Mouse (Mus musculus) gastrocnemius, adult 18-20 months (tissue): ENCODE data around the gene Gxylt2. TPM values are rescaled to one million over a fixed set of nuclear protein-coding genes. Genes with fewer than 3 reads are reported as not detected.

Experiments used
- DNase-seq: peaks from one replicate; pipeline ENCODE4 v3.0.0; 2021; ENCODE audit warnings: low spot score
- total RNA-seq, 2 experiments: library from RNA; stranded (reverse); gene quantifications; 2 replicates each; pipeline ENCODE4 v1.2.3; 2021

Gxylt2 gene
- total RNA-seq, 2 experiments from 2014 or later, result 0.32 to 0.66 TPM

GRCm38 (mm10) chr6:100799766-100800165, 95.2 kb downstream of the Gxylt2 start:
- no peak for DNase-seq

GRCm38 (mm10) chr6:100800497-100800955, 96.0 kb downstream of the Gxylt2 start:
- peak; percentile 84 for DNase-seq

GRCm38 (mm10) chr6:100802381-100803083, 98.0 kb downstream of the Gxylt2 start:
- DNase-seq, result peak; percentile 19

- no peak for DNase-seq
These were observed 98.7 kb downstream of the Gxylt2 start for GRCm38 (mm10) chr6:100803250-100803649.

- DNase-seq, result no peak
These were observed 102.7 kb downstream of the Gxylt2 start for GRCm38 (mm10) chr6:100807187-100807586.

- DNase-seq, result no peak
These were observed 103.2 kb downstream of the Gxylt2 start for GRCm38 (mm10) chr6:100807746-100808145.

GRCm38 (mm10) chr6:100808221-100808778, 103.8 kb downstream of the Gxylt2 start:
- DNase-seq, result no peak

GRCm38 (mm10) chr6:100810117-100810516, 105.6 kb downstream of the Gxylt2 start:
- DNase-seq, result no peak

GRCm38 (mm10) chr6:100811731-100812130, 107.2 kb downstream of the Gxylt2 start:
- DNase-seq, result no peak

- no peak for DNase-seq
These were observed 116.8 kb downstream of the Gxylt2 start for GRCm38 (mm10) chr6:100821367-100821766.

GRCm38 (mm10) chr6:100823356-100823755, 118.8 kb downstream of the Gxylt2 start:
- no peak for DNase-seq

- DNase-seq, result no peak
These were observed 119.9 kb downstream of the Gxylt2 start for GRCm38 (mm10) chr6:100824381-100824965.

- DNase-seq, result no peak
These were observed 121.5 kb downstream of the Gxylt2 start for GRCm38 (mm10) chr6:100826046-100826445.

GRCm38 (mm10) chr6:100828565-100828964, 124.0 kb downstream of the Gxylt2 start:
- DNase-seq, result no peak

- DNase-seq, result no peak
These were observed 125.2 kb downstream of the Gxylt2 start for GRCm38 (mm10) chr6:100829770-100830169.

- DNase-seq, result no peak
These were observed 126.7 kb downstream of the Gxylt2 start for GRCm38 (mm10) chr6:100831188-100831587.

- DNase-seq, result no peak
These were observed 127.2 kb downstream of the Gxylt2 start for GRCm38 (mm10) chr6:100831751-100832150.

- DNase-seq, result peak; percentile 88
These were observed 128.8 kb downstream of the Gxylt2 start, which contains the start of gene Ppp4r2 for GRCm38 (mm10) chr6:100833355-100833754. Gene Ppp4r2, plus strand, starts transcription at chr6:100833622.

- DNase-seq, result peak; percentile 30
These were observed 129.4 kb downstream of the Gxylt2 start for GRCm38 (mm10) chr6:100833811-100834481.

- DNase-seq, result no peak
These were observed 130.1 kb downstream of the Gxylt2 start for GRCm38 (mm10) chr6:100834489-100835160.

GRCm38 (mm10) chr6:100845058-100845457, 140.5 kb downstream of the Gxylt2 start:
- no peak for DNase-seq
